Mouse (Mus musculus) gastrocnemius, adult 2 months (tissue): ENCODE measurements around the gene Sema4b. TPM values are rescaled to one million over a fixed set of nuclear protein-coding genes. Genes with fewer than 3 reads are reported as not detected.

ENCODE experiments used
- DNase-seq: peaks from one replicate; pipeline ENCODE4 v3.0.0; 2022
- H3K27ac ChIP-seq: fragments of 200-600 bp; 2 replicates; pipeline ENCODE4 v1.8.1; 2022; ENCODE audit warnings: mild to moderate bottlenecking
- H3K4me3 ChIP-seq: fragments of 200-600 bp; 2 replicates; pipeline ENCODE4 v1.8.1; 2022; ENCODE audit warnings: mild to moderate bottlenecking, moderate library complexity
- CTCF ChIP-seq: fragments of 200-600 bp; IDR thresholded peaks from 2 replicates; pipeline ENCODE4 v1.8.1; 2022; ENCODE audit warnings: antibody characterized with exemption, mild to moderate bottlenecking, moderate library complexity
- intact Hi-C: fragments of 180-260 bp; cut with DNase I; formaldehyde crosslinking; loops from one replicate; pipeline ENCODE4 v1.15.1; 2025
- total RNA-seq, 2 experiments: library from RNA; stranded (reverse); gene quantifications; 2 replicates each; pipeline ENCODE4 v1.2.3; 2021

Gene Sema4b
- total RNA-seq, 2 experiments from 2014 or later, result 1.8 to 2.1 TPM

DNA sequence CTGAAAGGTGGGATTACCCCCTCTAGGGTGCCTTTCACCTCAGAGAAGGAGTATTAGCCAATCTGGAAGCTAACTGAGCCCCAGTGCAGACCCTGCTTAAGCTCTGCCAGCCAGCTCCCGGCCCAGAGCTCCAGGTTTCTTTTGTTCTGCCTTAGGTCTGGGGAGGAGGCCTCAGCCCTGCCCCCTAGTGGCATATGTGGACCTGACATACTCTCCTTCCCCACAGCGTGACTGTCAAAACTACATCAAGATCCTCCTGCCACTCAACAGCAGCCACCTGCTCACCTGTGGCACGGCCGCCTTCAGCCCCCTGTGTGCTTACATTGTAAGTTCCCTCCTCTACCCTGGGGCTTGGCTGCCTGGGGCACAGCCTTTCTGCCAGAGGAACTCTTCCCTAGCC is 28.8 kb downstream of the Sema4b start:
- TF ChIP-seq CTCF, result peak; percentile 92
- intact Hi-C loops, result loop anchor here (1.0 to 2.0 kb wide), 2 partner anchors 58 to 75 kb away; no protein-coding TSS in a partner anchor
- Histone ChIP-seq H3K4me3 (no peak overlapping the region), H3K27ac (no peak overlapping the region)
- DNase-seq, result peak; percentile 80

DNA sequence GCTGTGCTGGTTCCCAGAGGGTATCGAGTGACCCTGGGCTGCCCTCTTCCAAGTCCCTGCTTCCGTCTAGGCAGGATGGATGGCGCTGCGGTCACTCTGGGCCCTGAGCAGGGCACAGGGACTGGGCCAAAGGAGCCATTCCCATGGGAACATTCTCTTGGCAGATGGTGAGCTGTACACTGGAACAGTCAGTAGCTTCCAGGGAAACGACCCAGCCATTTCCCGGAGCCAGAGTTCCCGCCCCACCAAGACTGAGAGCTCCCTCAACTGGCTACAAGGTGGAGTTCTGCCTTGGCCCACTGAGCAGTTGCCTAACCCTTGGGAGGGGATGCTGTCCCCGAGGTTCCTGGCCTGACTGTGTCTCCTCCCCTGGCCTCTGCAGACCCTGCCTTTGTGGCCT is 29.9 kb downstream of the Sema4b start:
- Histone ChIP-seq H3K27ac (peak overlapping the region; percentile 38), H3K4me3 (no peak overlapping the region)
- intact Hi-C loops, result no loop called here
- peak; percentile 87 for DNase-seq
- peak; percentile 56 for TF ChIP-seq CTCF

DNA sequence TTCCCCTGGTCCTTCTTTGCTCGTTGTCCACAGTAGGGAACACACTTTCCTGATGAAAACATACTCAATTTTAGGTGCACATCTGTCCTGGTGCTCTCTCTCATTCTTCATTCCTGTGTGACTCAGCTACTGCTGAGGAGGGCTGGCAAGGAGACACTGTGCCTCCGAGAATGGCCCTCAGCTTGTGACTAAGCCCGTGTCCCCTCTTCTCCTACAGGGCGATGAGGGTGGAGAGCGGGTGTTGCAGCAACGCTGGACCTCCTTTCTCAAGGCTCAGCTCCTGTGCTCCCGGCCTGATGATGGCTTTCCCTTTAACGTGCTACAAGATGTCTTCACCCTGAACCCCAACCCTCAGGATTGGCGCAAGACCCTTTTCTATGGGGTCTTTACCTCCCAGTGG is 32.0 kb downstream of the Sema4b start:
- Histone ChIP-seq H3K27ac (no peak overlapping the region), H3K4me3 (no peak overlapping the region)
- intact Hi-C loops, result no loop called here
- TF ChIP-seq CTCF, result no peak
- DNase-seq, result no peak

DNA sequence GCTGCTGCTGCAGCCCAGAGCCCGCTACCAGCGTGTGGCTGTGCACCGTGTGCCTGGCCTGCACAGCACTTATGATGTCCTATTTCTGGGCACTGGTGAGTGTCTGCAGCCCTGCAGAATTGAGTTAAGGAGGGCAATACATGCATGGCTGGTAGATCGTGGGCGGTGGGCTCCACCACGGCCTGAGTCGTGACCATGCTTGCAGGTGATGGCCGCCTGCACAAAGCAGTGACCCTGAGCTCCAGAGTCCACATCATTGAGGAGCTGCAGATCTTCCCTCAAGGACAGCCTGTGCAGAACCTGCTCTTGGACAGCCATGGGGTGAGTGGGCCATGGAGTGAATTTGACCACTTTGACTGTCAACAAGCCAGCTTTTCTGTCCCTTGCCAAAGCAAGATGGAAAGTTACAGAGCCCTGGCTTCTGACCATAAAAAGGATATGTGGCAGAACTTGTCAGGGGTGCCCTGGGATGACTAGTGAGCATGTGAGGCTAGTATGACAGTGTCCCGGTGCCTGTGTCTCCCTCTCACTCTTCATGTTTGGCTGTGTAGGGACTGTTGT is 33.7 kb downstream of the Sema4b start:
- H3K4me3 ChIP-seq, result no peak overlapping the region
- H3K27ac ChIP-seq, result no peak overlapping the region
- DNase-seq, result no peak
- intact Hi-C loops, result no loop called here
- no peak for TF ChIP-seq CTCF

DNA sequence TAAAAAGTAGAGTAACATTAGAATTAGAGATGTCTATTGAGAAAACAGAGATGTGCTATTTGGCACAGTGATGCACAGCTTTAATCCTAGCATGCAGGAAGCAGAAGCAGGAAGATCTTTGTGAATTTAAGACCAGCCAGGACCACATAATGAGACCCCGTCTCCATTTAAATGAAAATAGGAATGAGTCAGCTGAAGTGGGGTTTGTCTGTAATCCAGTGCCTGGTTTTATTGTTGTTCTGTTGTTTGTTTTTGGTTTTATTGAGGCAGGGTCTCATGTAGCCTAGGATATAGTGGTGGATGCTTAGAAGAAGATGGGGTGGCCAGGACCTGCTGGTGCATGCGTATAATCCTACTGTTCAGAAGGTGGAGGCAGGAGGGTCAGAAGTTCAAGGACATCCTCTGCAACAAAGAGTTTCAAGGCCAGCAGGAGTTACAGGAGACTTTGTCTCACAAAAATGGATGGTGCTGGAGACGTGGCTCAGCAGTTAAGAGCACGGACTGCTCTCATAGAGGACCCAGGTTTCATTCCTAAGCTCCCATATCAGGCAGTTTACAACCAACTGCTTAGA is 34.6 kb downstream of the Sema4b start:
- no peak for TF ChIP-seq CTCF
- no peak for DNase-seq
- intact Hi-C loops, result no loop called here
- Histone ChIP-seq H3K4me3 (no peak overlapping the region), H3K27ac (no peak overlapping the region)

DNA sequence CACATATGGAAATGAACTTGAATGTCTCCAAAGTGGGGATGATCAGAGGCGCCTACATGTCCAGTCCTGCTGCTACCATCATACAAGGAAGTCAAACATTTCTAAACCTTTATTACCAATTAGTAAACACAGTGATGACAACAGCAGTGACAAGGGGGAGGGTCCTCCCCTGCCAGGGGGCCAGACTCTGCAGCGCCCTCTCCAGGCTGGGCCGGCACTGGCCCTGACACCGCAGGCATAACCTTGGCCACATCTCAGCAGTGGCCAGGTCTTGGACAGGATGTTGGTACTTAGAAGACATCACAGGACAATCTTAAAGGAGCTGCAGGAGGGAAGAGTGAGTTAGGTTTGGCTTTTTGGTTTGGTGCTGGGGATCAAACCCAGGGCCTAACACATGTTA is 40.4 kb downstream of the Sema4b start:
- intact Hi-C loops, result no loop called here
- H3K4me3 ChIP-seq, result no peak overlapping the region
- DNase-seq, result no peak
- TF ChIP-seq CTCF, result no peak
- no peak overlapping the region for H3K27ac ChIP-seq

DNA sequence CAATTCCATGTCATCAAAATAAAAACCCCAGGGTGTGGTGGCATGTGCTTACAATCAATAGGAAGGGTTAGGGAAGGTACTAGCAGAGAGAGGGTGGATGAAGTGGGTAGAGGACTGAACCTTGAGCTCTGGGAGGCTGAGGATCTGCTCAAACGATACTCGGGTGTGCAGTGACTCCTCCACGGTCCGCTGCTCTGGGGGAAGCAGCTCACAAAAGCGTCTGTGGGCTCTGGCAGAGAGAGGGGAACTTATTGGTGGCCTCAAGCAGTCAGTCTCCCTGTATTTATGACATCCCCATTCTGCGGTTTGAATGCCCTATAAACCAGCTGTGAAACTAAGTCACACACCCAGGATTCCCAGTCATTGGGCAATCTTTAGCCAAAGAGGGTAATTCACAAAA is 43.6 kb downstream of the Sema4b start:
- no peak for TF ChIP-seq CTCF
- DNase-seq, result no peak
- intact Hi-C loops, result no loop called here
- no peak overlapping the region for H3K4me3 ChIP-seq
- no peak overlapping the region for H3K27ac ChIP-seq

DNA sequence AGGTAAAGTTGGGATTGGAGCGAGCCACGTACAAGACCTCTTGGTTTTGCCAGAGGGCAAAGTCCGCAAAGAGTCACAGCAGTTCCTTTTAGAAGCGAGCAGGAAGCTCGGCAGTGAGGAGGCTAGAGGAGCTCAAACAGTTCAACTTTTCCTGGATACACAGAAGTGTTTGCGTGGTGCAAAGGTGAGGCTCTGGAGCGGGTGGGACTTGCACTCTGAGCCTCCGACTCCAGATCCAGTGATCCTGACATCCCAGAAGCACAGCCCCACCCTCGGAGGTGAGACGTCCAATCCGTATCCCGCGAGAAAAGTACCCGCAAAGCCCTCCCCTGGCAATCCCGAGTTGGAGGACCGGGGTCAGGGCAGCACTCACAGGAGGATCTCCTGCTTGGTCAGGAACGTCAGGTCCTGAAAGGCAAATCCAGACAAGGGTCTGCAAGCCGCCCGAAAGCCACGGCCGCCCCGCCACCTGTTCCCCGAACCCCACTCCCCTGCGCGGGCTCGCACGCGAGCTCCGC is 45.4 kb downstream of the Sema4b start:
- H3K27ac ChIP-seq, result peak overlapping the region; percentile 89
- peak overlapping the region; percentile 92 for H3K4me3 ChIP-seq
- intact Hi-C loops, result no loop called here
- TF ChIP-seq CTCF, result no peak
- no peak for DNase-seq

DNA sequence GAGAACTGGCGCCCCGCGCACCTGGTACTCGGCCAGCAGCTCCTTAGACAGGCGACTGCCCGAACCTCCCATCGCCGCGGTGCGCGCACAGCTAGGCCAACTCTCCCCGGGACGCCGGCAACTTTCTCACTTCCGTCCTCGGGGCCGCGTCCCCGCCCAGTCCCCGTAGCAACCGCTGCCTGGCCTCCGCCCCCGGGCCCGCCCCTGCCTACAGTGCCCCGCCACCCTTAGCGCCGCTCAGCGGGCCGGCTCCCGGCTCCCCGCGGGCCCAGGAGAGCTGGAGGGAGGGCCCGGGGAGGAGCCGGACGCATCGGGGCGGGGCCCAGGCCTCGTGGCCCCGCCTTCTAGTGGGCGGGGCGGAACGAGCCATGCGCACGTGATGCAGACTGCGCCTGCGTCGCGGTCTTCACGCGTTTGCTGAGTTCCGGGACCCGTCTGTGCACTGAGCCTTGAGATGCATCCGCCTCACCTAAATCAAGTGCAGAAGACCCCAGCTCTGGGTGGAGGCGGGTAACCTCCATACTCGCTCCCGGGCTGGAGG is 45.9 kb downstream of the Sema4b start, which contains the start of the genes Cib1 and Gdpgp1:
Gene Cib1 (minus strand): TSS at position 325 of the 541 bp plus-strand sequence.
Gene Gdpgp1 (plus strand): TSS at position 377 of the 541 bp plus-strand sequence.
- H3K27ac ChIP-seq, result peak within 1 kb of the TSS; percentile 89
- intact Hi-C loops, result no loop called here
- DNase-seq, result peak; percentile 98
- no peak for TF ChIP-seq CTCF
- H3K4me3 ChIP-seq, result peak within 1 kb of the TSS; percentile 92

DNA sequence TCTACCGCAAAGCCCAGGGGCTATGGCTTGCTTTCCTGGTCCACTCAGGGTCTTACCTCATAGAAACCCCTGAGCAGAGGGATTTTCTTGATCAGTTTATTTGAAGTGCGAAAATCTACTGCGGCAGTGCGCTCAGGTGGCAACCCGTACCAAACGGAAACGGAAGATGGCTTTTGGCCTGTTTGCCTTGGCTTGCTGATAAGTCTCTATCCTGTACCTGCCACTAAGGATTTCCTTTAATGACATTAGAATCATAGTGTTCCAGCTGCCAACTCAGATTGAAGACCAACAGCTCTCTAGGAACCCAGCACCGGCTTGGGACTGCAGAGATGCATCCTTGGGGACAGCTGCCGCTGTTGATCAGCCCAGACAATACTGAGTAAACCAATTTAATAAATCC is 47.2 kb downstream of the Sema4b start:
- no peak for DNase-seq
- TF ChIP-seq CTCF, result no peak
- H3K27ac ChIP-seq, result no peak overlapping the region
- H3K4me3 ChIP-seq, result peak overlapping the region; percentile 92
- intact Hi-C loops, result no loop called here

DNA sequence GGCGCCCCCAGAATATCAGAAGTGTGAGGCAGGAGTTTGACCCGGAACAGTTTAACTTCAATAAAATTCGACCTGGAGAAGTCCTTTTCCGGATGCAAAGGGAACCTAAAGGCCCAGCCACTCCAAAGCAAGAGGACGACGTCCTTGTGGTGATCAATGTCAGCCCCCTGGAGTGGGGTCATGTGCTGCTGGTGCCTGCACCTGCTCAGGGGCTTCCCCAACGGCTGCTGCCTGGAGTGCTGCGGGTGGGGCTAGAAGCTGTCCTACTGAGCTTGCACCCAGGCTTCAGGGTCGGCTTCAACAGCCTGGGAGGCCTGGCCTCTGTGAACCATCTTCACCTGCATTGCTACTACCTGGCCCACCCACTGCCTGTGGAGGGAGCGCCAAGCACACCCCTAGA is 51.9 kb downstream of the Sema4b start:
- no peak for TF ChIP-seq CTCF
- intact Hi-C loops, result no loop called here
- no peak for DNase-seq

DNA sequence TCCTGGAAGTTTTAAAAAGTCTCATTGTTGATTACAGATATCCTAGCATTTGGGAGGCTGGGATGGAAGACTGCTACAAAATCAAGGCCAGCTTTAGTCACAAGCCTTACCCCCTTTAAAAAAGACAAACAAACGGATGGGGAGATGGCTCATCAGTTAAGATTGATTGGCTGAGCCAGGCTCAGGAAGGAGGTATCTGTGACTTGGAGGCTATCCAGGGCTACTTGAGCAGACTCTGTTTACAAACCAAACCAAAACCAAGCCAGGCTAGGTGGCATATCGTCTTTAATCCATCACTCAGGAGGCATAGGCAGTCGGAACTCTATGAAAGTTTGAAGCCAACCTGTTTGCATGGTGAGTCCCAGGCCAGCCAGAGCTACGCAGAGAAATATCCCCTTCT is 55.0 kb downstream of the Sema4b start:
- intact Hi-C loops, result no loop called here
- Histone ChIP-seq H3K27ac (no peak overlapping the region), H3K4me3 (no peak overlapping the region)
- DNase-seq, result no peak
- no peak for TF ChIP-seq CTCF

More for the DNA sequence above, 51.9 kb downstream of the Sema4b start:
- Histone ChIP-seq H3K27ac (no peak overlapping the region), H3K4me3 (no peak overlapping the region)

DNA sequence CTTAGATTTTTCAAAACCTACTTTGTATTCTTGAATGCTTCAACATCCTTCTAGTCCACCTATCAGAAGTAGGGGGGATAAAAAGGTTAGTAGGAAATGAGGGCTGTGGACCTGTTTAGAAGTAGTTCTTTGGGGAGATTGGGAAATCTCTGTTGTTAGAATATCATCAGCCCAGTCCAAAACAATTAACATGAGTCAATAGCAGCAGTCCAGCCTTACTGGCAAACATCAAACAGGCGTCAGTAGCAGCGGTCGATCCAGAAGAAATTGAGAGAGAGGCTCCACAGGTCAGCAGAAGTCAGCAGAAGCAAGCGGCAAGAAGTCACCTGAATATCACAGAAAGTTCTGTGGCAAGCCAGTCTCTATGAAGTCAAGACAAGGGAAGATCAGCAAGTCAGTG is 58.2 kb downstream of the Sema4b start:
- no peak for DNase-seq
- intact Hi-C loops, result loop anchor here (5.0 kb wide), 1 partner anchor 77 kb away; the partner anchor contains the start of gene Rccd1
- Histone ChIP-seq H3K27ac (no peak overlapping the region), H3K4me3 (no peak overlapping the region)
- TF ChIP-seq CTCF, result no peak
